Mouse (Mus musculus) megakaryocyte-erythroid progenitor cell, adult 5-6 weeks (primary cell): ENCODE results near the gene Igfbp6. TPM values are rescaled to one million over a fixed set of nuclear protein-coding genes. Genes with fewer than 3 reads are reported as not detected.

Experiments
- ATAC-seq: replicated peaks from 2 replicates; pipeline ENCODE4 v1.8.0; 2016; ENCODE audit warnings: mild to moderate bottlenecking, inconsistent platforms; ENCODE audit not compliant: severe bottlenecking, poor library complexity, low FRiP score, low TSS enrichment
- total RNA-seq, 2 experiments: library from RNA; stranded (forward) in 1 of 2; stranded (reverse) in 1 of 2; fragments of 200-1000, 215-1000 nt in 1 of 2; fragments of >200 nt in 1 of 2; fragmentation: Nextera tagmentation in 1 of 2; gene quantifications; 2 replicates each; pipeline ENCODE4 v1.2.3; 2014 to 2017

The Igfbp6 gene
- total RNA-seq, 2 experiments from 2014 or later = not detected

DNA sequence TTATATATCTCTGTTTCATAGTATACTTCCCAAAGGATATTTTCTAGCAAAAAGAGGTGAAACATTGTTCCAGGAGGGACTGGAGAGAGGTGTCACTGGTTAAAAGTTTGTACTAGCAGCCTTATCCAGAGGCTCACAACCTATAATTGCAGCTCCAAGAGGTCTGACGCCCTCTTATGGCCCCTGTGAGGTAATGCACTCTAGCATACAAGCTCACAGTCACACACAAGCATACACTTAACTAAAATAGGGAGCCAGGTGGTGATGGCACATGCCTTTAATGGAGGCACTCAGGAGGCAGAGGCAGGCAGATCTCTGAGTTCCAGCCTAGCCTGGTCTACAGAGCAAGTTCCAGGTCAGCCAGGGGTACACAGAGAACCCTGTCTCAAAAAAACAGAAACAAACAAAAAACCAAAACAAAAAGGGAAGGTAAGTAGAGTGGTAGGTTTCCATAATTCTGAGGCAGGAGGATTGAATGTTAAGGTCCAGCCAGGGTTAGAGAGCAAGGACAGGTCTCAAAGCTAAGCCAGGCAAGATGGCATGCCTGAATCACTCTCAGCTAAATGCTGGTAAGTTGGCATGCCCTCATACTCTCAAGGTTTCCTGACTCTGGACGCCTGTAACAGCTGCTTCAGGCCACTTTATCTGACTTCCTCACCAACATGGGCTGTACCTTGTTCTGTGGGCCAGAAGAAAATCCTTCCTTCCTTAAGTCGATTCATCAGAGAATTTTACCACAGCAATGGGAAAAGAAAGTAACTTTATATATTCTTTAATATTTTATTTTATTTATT lies 19.9 kb downstream of the Igfbp6 start:
- no peak for ATAC-seq

DNA sequence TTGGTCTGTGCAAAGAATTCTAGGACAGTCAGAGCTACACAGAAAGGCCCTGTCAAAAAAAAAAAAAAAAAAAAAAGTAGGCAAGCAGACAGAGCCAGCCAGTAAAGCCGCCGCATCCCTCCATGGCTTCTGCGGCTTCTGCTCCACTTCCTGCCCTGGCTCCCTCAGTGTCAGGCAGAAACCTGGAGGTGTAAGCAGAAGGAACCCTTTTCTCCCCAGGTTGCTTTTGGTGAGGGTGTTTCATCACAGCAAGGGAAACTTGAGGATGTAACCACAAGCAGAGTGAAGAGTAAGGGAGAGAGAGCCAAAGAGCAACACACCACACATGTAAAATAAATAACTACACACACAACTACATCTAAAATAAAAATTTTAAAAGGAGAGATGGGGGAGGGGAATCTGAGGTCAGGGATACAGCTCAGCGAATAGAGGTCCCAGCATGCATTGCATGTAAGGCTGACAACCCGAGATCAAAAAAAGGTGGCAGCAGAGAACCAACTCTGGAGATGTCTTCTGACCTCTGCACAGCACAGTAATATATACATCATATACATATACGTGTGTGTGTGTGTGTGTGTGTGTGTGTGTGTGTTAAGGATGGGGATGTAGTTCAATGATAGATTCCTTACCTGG lies 21.4 kb downstream of the Igfbp6 start:
- ATAC-seq = 0 out of 2 replicates have a peak, but pooled peaks have one; percentile 48

DNA sequence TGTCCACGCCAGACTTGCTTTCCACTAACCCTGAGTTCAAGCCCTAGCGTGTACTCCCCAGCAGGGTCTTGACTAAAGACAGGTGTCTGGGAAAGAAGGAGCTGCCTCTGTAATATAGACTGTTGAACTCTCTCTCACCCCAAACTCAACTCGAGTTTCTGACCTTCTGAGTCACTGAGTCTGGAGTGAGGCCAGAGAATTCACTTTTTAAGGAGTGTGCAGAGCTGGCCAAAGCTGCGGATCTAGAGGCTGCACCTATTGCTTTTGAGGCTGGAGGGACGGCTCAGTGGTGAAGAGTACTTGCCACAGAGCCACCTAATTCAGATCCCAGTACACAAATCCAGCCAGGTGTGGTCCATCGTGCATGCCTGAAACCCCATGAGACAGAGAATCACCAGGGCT lies 23.5 kb downstream of the Igfbp6 start:
- ATAC-seq = no peak

DNA sequence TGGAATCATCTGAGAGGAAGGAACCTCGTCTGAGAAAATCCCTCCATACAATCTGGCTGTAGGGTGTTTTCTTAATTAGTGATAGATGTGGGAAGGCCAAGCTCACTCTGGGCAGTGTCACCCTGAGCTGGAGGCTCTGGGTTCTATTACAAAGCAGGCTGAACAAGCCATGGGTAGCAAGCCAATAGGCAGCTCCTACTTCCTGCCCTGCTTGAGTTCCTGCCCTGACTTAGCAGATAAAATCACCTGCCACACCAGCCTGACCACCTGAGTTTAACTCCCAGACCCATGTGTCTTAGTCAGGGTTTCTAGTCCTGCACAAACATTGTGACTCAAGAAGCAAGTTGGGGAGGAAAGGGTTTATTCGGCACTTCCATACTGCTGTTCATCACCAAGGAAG lies 24.9 kb downstream of the Igfbp6 start:
- no peak for ATAC-seq

DNA sequence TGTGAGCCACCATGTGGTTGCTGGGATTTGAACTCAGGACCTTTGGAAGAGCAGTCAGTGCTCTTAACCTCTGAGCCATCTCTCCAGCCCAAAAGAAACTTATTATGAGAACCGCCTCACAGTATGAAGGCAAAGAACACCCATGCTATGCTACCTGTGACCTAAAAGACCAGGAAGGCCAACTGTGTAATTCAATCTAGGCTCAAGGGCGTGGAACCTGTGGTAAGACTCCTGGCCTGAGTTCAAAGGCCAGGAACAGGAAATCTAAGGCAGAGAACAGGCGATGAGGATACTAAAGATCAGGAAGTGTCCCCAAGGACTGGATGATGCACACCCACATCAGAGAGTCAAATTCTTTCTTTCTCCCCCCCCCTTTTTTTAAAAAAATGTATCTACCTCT lies 29.4 kb downstream of the Igfbp6 start:
- no peak for ATAC-seq

DNA sequence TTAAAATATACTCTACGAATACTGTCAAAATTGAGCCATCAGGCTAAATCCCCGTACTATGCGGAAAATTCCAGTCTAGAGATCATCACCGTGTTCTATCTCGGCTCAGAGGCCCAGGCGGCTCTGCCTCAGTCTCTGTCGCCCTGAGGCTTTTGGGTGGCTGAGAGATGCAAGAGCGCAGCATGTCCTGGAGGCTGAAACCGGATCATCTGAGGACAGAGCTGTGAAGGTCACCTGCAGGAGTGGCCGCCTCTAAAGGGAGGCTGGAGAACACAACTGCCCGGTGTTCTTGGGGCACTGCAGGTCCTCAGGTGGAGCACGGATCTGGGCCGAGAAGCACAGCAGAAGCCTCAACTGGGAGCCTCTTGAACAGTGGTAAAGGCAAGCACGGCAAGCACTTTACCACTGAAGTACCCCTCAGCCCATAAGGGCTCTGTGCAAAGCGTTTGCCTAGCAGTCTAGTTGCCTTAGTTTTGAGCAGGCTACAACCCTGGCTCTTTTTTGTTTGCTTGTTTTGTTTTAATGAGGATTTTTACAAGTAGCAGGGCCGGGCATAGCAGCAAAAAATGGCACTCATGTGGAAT lies 31.7 kb downstream of the Igfbp6 start:
- no peak for ATAC-seq

DNA sequence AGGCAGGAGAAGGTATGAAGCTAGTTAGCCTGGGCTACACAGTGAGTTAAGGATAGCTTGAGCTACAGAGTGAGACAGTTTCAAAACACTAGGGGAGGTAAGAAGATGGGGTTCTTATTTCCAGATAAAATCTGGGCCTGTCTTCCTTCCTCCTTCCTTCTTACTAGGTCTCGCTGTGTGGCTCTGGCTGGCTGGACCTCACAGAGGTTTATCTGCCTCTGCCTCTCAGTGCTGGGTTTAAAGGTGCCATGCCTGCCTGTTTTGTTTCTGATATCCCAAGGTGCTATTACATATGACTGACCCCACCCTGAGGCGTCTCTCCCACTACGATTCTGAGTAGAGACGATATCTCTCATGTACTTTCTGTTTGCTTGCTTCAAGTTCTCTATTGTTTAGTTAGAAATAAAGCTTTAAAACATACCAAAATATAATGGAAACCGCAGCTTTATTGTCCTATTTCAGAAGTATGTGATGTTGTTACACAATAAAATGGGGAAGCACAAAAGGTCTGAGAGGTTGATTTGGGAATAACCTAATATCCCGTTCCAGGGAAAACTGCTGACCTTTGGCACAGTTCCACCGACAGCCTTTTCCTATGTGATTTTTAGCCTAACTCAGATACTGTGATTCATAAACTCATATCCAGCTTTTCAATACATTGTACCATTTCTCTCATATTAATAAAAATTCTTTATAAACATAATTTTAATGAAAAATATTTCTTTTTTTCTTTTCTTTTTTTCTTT lies 32.6 kb downstream of the Igfbp6 start:
- peak; percentile 57 for ATAC-seq

DNA sequence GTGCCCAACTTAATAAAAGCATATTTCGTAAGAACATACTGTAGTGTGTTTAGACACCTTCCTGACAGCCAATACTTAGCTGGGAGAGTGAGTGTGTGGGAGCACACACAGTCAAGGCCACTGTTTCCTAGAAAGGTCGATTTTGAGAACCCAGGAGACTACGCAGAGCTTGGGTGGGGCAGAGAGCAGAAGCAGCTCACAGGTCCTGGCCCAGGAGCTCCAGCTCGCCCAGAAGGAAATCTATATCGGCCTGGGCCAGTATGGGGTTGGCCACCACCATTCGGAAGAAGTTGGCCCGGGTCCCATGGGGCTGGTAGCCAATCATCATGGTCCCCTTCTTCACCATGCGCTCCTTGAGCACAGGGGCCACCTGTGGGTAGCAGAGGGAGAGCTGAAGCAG lies 33.3 kb downstream of the Igfbp6 start:
- ATAC-seq = no peak

DNA sequence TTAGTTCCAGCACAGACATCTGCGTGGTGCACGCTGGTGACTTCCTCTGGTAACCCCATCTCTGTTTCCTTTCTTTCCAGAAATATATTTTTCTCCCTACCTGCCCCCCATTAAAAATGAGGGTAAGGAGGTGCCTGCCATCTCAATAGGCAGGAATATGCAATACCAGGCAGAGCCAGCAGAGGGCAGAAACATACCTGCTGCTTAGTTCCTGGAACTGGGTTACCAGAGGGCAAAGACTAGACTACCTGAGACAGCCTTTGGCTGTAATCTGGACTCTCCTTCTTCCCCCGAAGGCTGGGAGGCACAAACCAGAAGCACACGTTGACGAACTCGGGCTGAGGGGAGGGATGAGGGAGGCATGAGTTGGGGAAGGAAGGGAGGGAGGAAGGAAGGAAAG lies 34.1 kb downstream of the Igfbp6 start:
- peak; percentile 64 for ATAC-seq

DNA sequence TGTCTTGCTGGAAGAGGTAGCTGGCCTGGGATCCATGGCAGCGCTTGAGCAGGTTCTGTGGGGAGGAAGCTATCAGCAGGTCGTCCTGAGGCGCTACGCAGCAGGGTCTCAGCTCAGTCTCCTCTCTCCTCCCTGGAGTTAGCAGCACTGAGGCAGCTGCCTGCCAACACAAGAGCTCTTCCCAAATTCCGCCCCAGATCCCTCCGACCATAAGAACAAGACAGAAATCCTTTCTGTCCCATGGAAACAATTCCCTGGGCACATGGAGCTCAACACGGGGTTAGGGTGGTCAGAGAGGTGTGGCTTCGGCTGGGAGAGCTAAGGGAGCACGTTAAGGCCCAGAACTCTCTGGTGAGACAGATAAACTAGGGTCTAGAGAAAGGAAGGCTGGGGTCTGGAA lies 34.9 kb downstream of the Igfbp6 start:
- no peak for ATAC-seq

DNA sequence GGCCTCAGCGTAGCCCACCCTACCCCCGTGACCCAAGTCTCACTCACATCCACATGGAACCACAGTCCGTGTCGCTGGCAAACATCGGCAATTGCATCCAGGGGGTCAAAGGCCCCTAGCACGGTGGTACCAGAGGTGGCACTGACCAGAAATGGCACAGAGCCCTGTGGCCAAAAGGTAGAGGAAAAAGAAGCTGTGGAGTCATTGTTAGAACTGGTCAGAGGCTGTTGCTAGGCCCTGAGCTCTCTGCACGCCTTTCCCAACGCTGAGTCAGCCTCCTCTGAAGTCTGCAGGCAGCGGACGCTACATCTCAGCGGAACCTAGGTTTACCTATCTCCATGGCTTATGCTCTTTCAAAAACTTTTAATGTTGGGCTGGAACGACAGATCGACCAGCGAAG lies 35.8 kb downstream of the Igfbp6 start:
- ATAC-seq = no peak

DNA sequence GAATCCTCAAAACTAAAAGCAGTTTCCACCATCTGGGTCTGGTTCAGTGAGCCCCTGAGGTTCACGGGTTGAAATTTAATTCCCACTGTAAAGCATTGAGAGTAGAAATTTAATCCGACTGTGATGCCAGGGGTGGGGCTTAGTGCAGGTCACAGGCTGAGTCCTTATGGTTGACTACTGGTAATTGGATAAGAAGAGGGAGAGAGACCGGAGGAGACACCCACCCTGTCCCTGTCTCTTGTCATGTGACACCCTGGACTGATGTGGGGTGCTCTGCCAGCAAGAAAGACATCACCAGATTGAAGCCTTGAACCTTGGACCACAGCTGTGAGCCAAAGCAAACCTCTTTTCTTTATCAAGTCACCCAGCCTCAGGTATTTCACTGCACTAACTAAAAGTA lies 38.9 kb downstream of the Igfbp6 start:
- ATAC-seq = no peak

DNA sequence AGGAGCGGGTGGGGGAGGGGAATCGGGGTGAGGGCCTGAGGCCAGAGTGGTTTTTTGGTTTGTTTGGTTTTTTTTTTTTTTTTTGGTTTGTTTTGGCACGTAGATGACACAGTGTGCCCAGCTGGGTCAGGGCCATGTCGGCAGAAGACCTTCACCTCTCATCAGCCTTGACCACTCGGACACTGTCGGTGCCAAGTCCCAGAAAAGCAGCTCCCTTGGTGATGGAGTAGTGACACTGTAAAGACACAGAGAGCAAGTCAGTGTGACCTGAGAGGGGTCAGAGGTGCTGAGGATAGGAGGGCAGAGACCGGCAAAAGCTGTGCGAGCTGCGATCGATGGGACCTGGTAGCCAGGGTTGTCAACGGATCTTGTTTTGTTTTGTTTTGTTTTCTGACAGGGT lies 42.1 kb downstream of the Igfbp6 start:
- no peak for ATAC-seq

DNA sequence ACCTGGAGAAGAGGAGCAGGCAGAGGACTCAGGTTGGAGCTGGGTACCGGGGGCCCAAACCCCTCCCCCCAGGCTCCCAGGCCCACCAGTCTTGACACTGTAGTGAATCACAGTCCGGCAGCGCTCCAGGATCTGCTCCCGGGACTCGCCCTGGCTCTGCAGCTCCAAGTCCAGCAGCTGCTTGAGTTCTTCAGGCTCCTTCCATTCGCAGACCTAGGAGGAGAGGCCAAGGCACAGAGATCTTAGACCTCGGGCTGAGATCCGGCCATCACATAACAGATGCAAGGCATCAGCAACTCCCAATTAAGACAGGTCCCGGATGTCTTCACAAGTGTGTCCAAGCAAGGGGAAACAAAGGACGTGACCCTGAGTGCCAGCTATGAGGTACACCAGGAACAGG lies 43.9 kb downstream of the Igfbp6 start:
- ATAC-seq = no peak

DNA sequence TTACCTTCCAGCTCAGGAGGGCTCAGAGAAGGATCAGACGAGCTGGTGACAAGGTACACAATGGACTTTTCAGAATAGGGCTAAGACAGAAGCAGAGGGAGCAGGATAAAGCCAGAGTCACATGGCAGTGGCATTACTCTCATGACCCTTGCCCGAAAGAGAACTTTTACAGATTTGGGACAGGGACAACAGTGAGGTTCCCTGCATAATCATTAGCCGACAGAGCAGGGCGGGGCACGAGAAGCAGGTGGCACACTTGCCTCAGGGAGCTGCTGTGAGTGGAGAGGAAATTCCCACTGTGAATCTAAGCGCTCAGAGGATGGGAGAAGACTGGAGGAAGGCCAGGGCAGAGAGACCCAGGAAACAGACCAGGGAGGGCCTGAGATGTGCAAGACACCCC lies 44.7 kb downstream of the Igfbp6 start:
- ATAC-seq = no peak

DNA sequence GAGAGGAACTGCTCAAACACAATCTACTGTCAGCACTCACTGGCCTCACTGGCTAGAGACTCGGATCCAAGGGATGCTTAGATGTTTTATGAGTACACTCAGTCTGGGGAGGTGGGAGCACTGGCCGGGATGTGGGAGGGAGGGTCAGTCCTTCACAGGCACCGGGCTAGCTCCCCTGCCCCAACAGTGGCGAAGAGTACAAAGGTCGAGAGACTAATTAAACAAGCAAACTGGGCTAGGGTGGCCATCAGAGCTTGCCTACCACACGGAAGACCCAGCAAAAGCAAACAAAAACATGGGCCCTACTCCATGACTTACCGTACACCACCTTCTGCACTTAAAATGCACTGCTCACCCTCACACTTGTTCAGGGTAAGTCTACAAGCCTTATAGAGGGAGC lies 47.5 kb downstream of the Igfbp6 start:
- ATAC-seq = no peak

DNA sequence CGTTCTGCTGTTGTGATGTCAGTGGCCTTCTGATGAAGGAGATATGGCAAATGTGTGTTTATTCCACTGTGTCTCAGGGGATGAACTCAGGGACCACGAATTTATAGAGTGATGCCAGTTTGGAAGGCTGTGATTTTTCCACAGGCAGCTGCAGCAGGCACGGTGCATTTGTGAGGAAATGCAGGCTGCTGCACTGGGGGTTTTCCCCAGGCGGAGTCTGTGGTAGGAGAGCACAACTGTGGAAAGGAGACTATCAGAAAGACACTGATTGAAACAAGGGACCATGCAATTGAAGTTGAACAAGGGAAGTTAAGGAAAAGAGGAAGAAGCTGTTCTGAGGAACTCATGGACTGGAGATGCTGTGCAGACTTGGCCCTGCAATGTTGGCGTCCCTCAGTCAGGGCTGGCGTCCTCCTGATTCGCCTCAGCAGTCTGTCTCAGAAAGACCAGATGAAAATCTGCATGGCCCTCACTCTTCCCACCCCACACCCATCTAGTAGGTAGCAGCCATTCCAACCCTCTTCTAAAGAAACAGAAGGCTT lies 48.2 kb downstream of the Igfbp6 start:
- no peak for ATAC-seq

DNA sequence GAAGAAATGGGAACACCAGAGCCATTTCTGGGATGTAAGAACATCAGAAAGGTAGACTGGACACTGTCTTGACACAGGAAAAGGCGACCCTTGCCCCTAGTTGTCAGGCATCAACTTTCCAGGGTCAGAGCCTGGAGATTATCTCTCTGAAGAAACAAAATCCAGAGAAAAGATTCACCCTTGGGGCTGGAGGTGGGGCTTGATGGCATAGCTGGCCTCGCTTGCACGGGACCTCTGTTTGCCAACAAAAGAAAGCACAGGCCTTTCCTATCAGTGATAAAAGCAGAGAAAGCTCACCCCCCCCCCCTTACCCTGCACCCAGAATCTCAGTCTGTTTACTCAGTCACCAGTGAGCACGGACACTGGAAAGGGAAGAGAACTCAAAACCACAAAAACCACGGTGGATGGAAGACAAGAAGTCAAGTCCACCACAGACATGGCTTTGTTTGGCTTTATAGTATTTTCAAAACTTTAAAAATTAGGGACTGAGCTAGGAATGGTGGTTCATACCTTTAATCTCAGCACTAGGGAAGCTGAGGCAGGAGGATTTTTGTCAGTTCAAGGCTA lies 48.7 kb downstream of the Igfbp6 start:
- ATAC-seq = no peak

DNA sequence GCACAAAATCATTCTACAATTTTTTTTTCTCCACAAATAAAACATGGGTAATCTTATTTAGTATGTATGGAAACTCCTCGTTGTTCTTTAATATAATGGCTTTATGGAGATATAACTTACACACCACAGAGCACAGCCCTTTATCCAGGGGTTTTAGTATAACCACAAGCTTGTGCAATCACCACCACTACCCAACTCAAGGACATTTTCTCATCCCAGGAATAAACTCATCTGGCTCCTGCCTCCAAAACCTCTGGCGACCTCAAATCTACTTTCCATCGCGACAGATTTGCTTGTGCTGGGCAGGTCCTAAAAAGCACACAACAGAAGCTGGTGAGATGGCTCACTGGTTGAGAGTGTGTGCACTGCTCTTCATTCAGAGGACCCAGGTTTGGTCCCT lies 49.5 kb downstream of the Igfbp6 start:
- no peak for ATAC-seq

DNA sequence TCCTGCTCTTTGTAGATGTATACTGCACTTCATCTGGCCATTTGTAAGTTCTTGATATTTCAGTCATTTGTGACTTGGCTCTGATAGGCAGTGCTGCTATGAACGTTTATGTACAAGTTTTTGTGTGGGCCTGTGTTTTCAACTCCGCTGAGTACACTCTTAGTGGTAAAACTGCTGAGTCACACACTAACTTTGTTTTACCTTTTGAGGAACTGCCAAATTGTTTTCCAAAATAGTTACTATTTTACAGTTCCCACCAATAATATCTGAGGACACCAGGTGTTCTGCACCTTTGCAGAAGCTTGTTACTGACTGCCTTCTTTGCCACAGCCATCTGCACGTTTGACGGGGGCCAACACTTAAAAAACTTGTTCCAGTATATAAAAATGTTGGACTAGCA lies 50.3 kb downstream of the Igfbp6 start:
- no peak for ATAC-seq
